Mouse (Mus musculus) CD4-positive, CD25-positive, alpha-beta regulatory T cell (primary cell): ENCODE data around the gene Slx4. TPM values are rescaled to one million over a fixed set of nuclear protein-coding genes. Genes with fewer than 3 reads are reported as not detected.

Experiments used
- polyA plus RNA-seq: library from polyadenylated mRNA; unstranded; fragments of 100-300 nt; shearing (Covaris generic); gene quantifications from one replicate; pipeline ENCODE4 v1.2.1, GENCODE M21; 2017

The Slx4 gene
- 32.7 TPM for polyA plus RNA-seq

DNA sequence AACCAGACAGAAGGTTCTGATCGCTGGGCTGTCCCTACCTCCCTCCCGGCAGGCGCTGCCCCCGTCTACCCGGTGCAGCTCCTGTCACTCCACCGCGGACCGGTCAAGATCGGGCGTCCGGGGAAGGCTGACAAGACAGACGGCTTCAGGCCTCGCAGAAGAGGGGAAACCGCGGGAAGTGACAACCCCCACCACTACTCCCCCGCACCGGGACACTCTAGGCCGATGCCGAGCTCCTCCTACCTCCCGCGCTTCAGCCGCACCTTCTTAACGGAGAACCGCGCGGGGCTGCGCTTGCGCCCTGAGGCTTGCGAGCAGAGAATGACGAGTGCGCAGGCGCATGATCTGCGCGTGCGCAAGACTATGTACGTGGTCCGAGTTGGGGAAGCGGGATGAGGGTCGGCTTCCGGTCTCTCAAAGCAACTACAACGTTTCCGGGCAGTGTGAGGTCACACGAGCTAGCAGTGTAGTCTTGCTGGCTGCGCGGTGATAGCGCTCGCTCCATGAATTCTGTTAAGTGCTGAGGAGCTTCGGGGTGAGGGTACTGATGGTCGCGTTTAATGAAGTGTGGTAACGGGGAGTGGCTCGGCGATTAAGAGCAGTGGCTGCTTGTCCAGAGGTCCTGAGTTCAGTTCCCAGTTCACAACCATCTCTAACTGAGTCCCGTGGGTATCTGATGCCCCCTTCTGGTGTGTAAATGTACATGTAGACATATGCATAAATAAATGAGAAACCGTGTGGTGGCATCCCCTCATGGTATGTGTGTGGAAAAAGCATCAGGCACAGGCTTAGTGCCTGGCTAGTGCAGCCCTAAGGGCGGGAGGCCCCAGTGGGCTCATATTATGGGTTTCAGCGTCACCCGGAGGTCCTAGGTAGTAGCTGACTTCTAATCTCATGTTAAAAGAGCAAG lies at the start of gene Slx4:
TSS of gene Slx4 (minus strand) at position 282 of the 910 bp plus-strand sequence.

GRCm38 (mm10) chr16:4036807-4037206 lies 33.2 kb upstream of the Slx4 start, which contains the start of gene Dnase1:
Gene Dnase1, plus strand, starts transcription at chr16:4036942.

GRCm38 (mm10) chr16:3976251-3976671 lies 27.3 kb downstream of the Slx4 start, which contains the start of gene Nlrc3:
Gene Nlrc3, minus strand, starts transcription at chr16:3976632.

Other genes starting within 250 kb of the Slx4 start
- 0.13 TPM for gene Olfr15, start 172.9 kb downstream of the Slx4 start, polyA plus RNA-seq
- gene Zfp174, start 156.5 kb downstream of the Slx4 start, polyA plus RNA-seq, result 0.93 TPM
- gene Naa60, start 131.4 kb downstream of the Slx4 start, polyA plus RNA-seq, result 123 TPM
- gene Zfp597, start 119.2 kb downstream of the Slx4 start, polyA plus RNA-seq, result 14.5 TPM
- gene Gm20695, start 119.1 kb downstream of the Slx4 start, polyA plus RNA-seq, result 1.3 TPM
- gene 1700037C18Rik, start 95.1 kb downstream of the Slx4 start, polyA plus RNA-seq, result 11.6 TPM
- gene Cluap1, start 95.0 kb downstream of the Slx4 start, polyA plus RNA-seq, result 30.3 TPM
- gene Nlrc3, start 27.1 kb downstream of the Slx4 start, polyA plus RNA-seq, result 61.6 TPM
- gene Dnase1, start 33.2 kb upstream of the Slx4 start, polyA plus RNA-seq, result 14.7 TPM
- 78.0 TPM for gene Trap1, start 74.1 kb upstream of the Slx4 start, polyA plus RNA-seq
- 33.2 TPM for gene Crebbp, start 210.2 kb upstream of the Slx4 start, polyA plus RNA-seq